Mouse (Mus musculus) heart, postnatal 0 days (tissue): Measurements from ENCODE around the gene Pakap.

ENCODE experiments used
- CTCF ChIP-seq: IDR thresholded peaks from 2 replicates; pipeline ENCODE4 v1.5.1; 2016; ENCODE audit warnings: antibody characterized with exemption, control low read depth, low read depth
- EP300 ChIP-seq: IDR thresholded peaks from 2 replicates; pipeline ENCODE4 v1.6.1; 2016; ENCODE audit warnings: antibody characterized with exemption, low read depth

DNA sequence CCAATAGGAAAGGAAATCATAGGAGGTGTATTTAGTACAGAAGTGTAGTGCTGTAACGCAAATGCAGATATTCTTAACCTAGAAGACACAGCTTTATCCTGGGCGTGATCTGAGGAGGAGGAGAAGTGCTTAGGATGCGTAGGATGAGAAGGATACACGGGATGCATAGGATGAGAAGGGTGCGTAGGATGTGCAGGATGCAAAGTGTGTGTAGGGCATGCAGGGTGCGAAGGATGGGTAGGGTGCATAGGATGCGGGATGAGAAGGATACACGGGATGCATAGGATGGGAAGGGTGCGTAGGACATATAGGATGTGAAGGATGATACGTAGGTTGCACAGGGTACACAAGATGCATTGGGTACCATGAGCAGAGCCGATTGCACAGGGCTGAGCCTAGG, 129.0 kb downstream of the Pakap start:
- TF ChIP-seq EP300 (no peak), CTCF (no peak)
